Mouse (Mus musculus): ENCODE results near the gene Dynll1.

The Dynll1 gene

DNA sequence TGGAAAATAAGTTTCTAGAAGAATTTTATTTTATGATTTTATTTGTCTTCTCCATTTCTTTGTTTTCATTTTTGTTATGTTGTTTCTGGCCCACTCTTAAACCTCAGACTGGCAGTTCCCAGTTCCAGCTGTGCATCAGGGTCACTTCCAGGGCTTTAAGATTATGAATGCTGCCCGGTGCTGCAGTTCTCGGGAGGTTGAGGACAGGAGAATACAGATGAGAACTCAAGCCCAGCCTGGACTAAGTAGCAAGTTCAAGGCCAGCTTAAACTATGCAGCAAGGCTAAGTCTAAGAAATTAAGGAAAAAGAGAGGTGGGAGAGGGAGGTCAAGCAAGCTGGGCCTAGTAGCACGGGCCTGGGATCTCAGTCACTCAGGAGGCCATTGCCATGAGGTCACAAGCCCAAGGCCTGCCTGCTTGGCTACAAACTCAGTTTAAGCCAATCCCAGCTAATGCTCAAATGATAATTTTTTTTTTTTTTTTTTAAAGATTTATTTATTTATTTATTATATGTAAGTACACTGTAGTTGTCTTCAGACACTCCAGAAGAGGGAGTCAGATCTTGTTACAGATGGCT lies 33.2 kb downstream of the Dynll1 start:
- no peak for DNase-seq (ENCODE audit: low read depth)

DNA sequence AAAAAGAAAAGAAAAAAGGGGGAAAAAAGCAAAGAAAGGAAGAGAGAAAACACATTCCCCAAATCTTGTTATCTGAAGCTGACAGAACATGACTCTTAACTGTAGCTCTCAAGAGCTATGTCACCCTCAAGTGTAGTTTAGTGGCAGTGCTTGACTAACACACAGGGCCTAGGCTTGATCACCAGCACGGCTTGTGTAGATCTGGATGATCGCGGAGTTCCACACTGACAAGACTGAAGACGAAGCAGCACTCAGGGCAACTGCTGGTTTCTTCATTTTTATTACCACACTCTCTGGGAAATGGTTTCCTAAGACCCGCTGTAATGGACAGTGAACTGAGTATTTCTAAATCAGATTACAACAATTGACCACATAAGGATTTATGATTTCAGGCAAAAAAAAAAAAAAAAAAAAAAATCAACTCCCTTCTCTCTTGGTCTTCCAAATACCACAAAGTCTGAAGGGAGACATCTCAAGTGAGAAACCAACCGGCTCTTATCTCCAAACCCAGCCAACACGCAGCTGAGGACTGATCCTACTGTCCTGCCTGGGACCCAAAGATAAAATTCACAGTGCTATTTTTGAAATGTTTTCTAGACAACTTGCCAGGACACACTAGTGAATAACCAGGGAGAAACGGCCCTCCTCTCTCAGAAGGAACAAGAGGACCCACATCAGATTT lies 33.9 kb downstream of the Dynll1 start:
- no peak for DNase-seq (ENCODE audit: low read depth)

DNA sequence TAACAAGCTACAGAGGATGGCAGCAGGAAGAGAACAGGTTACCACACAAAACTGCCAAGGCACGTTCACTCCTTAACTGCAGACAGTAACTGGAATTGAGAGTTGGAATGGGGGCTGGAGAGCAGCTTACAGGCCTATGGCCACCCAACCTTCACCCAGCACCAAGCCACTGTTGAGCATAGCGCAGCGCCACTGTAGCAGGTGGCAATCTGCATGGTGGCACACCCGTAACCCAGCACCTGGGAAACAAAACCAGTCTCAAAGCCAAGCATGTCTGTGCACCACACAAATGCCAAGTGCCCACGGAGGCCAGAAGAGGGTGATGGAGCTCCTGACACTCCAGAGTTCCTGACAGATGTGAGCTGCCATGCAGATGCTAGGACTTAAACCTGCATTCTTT lies 34.5 kb downstream of the Dynll1 start:
- DNase-seq (ENCODE audit: low read depth): no peak

DNA sequence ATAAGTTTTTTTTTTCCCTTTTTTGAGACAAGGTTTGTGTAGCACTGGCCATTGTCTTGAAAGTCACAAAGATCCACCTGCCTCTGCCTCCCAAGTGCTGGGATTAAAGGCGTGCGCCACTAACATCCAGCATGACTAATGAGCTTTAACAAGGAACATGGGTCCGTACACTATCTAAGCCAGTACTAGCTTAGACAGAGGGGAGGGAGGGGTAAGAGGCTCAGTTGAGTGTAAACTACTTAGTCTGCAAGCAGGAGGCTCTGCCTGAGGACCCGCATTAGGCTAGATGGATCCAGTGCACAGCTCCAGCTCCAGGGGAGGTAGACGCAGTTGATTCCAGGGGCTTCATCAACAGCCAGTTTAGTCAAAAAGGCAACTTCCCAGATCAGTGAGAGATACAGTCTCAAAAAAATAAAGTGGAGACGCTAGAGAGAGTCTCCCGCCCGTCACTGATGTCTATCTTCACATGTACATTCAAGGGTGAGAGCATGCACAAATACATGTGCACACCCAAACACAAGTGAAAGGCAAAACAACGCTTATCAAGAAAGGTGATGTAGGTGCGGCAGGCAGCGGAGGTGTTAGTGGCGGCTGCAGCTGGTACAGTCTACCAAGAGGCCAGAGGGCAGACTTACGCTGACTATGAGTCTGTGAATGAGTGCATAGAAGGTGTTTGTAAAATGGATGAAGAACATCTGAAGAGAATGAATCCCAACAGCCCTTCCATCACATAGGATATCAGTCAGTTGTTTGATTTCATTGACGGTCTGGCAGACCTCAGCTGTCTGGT lies 38.1 kb downstream of the Dynll1 start:
- peak; percentile 10 for DNase-seq (ENCODE audit: low read depth)

DNA sequence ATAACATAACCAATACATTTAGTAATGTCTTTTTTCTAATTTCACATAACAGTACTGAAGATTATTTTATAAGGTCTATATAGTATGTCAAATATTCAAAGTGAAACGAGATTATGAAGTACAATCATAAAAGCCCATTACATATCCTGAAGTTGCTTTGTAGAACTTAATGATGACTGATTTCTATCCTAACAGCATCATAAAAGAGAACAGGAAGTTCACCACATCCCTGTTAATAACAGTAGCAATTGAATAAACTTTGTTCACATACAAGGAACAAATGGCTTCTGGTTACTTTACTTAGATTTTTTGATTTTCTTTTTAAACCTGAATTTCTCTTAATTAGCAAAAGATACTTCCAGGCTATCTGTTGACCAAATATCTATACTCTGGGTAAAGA lies 38.9 kb downstream of the Dynll1 start:
- peak; percentile 34 for DNase-seq (ENCODE audit: low read depth)

DNA sequence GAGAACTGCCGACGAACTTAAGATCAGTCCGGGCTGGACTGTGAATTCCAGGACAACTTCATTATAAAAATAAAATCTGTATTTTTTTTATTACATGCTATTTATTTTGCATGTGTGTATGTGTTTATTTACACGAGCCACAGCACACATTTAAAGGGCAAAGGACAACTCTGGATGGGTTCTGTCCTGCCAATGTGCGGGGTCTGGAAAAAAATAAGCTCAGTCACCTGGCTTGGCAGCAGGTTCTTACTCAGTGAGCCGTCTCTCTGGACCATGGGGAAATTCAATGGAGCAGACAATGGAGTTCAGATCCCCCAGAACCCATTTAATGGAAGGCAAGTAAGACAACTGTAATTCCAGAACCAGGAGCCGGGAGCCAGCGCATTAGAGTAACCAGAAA lies 39.7 kb downstream of the Dynll1 start:
- DNase-seq (ENCODE audit: low read depth): no peak

DNA sequence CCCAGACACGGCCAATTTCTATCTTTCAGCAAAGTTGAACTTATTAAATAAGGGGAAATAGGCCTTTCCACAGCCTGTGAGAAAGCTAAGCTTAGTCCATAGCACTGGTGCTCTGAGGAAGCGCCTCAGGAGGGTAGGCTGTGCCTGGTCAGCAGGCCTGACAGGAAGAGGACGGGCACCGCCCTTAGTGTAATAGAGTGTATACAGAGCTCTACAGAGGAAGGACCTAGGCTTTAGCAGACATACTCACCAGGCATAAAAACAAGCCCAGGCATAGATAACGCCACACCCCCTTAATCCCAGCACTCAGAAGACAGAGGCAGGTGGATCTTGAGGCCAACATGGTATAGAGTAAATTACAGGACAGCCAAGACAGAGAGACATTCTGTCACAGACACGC lies 40.4 kb downstream of the Dynll1 start:
- DNase-seq (ENCODE audit: low read depth): no peak

DNA sequence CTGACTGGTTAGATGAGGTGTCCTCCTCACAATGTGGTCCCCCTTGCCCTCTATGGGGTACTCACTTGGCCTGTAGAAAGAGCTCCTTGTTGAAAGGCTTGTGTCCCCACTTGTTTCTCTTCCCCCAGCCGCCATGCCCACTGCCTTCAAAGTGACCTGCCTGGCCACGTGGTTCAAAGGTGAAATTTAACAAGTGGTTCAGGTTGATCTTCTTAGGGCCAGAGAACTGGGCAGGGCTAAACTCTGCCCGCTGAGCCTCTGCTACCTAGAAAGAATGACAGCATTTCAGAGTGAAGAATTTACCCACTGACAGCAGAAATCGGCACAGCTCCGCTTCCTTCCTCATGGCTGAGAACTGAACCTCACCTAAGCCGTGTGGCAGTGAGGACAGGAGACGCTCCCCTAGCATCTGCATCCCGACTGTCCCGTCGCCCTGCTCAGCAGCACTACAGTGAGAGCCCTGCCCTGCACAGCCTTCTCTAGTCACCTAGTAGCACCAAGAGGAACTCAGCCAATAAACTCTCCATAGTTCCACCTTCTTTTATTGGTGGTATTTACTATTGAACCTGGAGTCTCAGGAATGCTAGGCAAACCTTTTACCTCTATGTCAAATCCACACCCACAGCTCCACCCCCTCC lies 43.8 kb downstream of the Dynll1 start:
- DNase-seq (ENCODE audit: low read depth): no peak

DNA sequence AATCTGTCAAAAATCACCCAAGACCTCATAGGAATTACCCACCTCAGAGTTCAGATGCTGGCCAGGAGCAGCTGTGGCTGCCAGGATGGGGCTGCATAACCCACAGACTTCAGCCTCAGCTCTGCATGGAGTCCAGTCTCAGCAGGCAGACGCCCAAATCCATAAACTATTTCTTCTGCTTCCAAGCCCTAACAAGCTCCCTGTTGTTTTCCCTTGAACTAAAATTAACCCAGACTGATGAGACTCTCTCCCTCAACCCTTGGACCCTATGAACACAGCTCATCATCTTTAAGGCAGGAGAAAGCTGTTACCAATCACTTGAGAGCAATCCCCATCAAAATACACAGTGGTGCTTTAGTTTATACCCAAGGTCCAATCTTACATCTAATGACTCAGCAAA lies 45.3 kb downstream of the Dynll1 start:
- no peak for DNase-seq (ENCODE audit: low read depth)
